Mouse (Mus musculus): ENCODE measurements around the gene Cga. TPM values are rescaled to one million over a fixed set of nuclear protein-coding genes. Genes with fewer than 3 reads are reported as not detected.

The Cga gene
- total and polyA plus RNA-seq, 3 experiments, result not detected

- intact Hi-C loops (cut with DNase I), result loop anchor here (5.0 to 10.0 kb wide), 2 partner anchors 59 to 326 kb away; partner anchors contain the start of gene Akirin2
- WGBS, result 80% methylated on average over 10 of the region's 10 CpGs
These were observed 12.5 kb upstream of the Cga start for GRCm38 (mm10) chr4:34880921-34881650.

GRCm38 (mm10) chr4:34881851-34882250, 11.7 kb upstream of the Cga start:
- H3K4me1 ChIP-seq (ENCODE audit: control insufficient read depth, insufficient read depth, low read length), result peaks cover 3% of the 10 kb centered on the region
- H3K4me3 ChIP-seq, result peak overlapping the region; percentile 58
- 8% methylated on average over 4 of the region's 4 CpGs for WGBS
- peaks cover 6% of the 10 kb centered on the region; the same call in 1 of the 2 replicates for H3K79me2 ChIP-seq (replicated peaks; ENCODE audit: control insufficient read depth, insufficient read depth, low read length)
- peak overlapping the region; percentile 50; the same call in 1 of the 2 replicates for H3K9ac ChIP-seq (ENCODE audit: low read depth, low read length)
- H3K27me3 ChIP-seq (ENCODE audit: control insufficient read depth, insufficient read depth, low read length), result no peaks in the 10 kb centered on the region
- H3K36me3 ChIP-seq (ENCODE audit: control insufficient read depth, insufficient read depth, low read length), result peaks cover 8% of the 10 kb centered on the region
- TF ChIP-seq EP300 (IDR thresholded peaks at IDR 0.05; ENCODE audit: insufficient read depth, low read depth, low read length) (no peak), POLR2A (IDR thresholded peaks at IDR 0.05; ENCODE audit: insufficient read depth, low read depth, low read length) (no peak), CTCF (IDR thresholded peaks at IDR 0.05) (no peak)
- no peak for DNase-seq
- H3K27ac ChIP-seq, result peak overlapping the region; percentile 83; the same call in 1 of the 2 replicates
- intact Hi-C loops (cut with DNase I), result loop anchor here (5.0 to 10.0 kb wide), 2 partner anchors 60 to 327 kb away; partner anchors contain the start of gene Akirin2

More at GRCm38 (mm10) chr4:34880921-34881650, 12.5 kb upstream of the Cga start:
- H3K27ac ChIP-seq, result no peak overlapping the region
- H3K36me3 ChIP-seq (ENCODE audit: control insufficient read depth, insufficient read depth, low read length), result peaks cover 8% of the 10 kb centered on the region
- H3K4me3 ChIP-seq, result no peak overlapping the region; the same call in 1 of the 2 replicates
- no peak overlapping the region for H3K9ac ChIP-seq (ENCODE audit: low read depth, low read length)
- DNase-seq, result no peak
- TF ChIP-seq EP300 (IDR thresholded peaks at IDR 0.05; ENCODE audit: insufficient read depth, low read depth, low read length) (no peak), POLR2A (IDR thresholded peaks at IDR 0.05; ENCODE audit: insufficient read depth, low read depth, low read length) (no peak), CTCF (IDR thresholded peaks at IDR 0.05) (no peak)
- H3K27me3 ChIP-seq (ENCODE audit: control insufficient read depth, insufficient read depth, low read length), result no peaks in the 10 kb centered on the region
- H3K79me2 ChIP-seq (replicated peaks; ENCODE audit: control insufficient read depth, insufficient read depth, low read length), result peaks cover 8% of the 10 kb centered on the region; the same call in 1 of the 2 replicates
- peaks cover 2% of the 10 kb centered on the region for H3K4me1 ChIP-seq (ENCODE audit: control insufficient read depth, insufficient read depth, low read length)

- TF ChIP-seq CTCF (IDR thresholded peaks at IDR 0.05) (no peak), POLR2A (IDR thresholded peaks at IDR 0.05; ENCODE audit: insufficient read depth, low read depth, low read length) (no peak), EP300 (IDR thresholded peaks at IDR 0.05; ENCODE audit: insufficient read depth, low read depth, low read length) (no peak)
- intact Hi-C loops (cut with DNase I), result loop anchor here (5.0 to 10.0 kb wide), 2 partner anchors 60 to 328 kb away; partner anchors contain the start of gene Akirin2
- H3K36me3 ChIP-seq (ENCODE audit: control insufficient read depth, insufficient read depth, low read length), result peaks cover 8% of the 10 kb centered on the region
- H3K9ac ChIP-seq (ENCODE audit: low read depth, low read length), result peak overlapping the region; percentile 91
- DNase-seq, result no peak
- peak overlapping the region; percentile 58 for H3K4me3 ChIP-seq
- under 1% methylated on average over 49 of the region's 58 CpGs for WGBS
- H3K79me2 ChIP-seq (replicated peaks; ENCODE audit: control insufficient read depth, insufficient read depth, low read length), result peaks cover 6% of the 10 kb centered on the region; the same call in 1 of the 2 replicates
- peaks cover 3% of the 10 kb centered on the region for H3K4me1 ChIP-seq (ENCODE audit: control insufficient read depth, insufficient read depth, low read length)
- H3K27me3 ChIP-seq (ENCODE audit: control insufficient read depth, insufficient read depth, low read length), result no peaks in the 10 kb centered on the region
- peak overlapping the region; percentile 83 for H3K27ac ChIP-seq
These were observed 11.2 kb upstream of the Cga start for GRCm38 (mm10) chr4:34882291-34882769.

GRCm38 (mm10) chr4:34882818-34883217, 10.8 kb upstream of the Cga start, which contains the start of gene Zfp292:
Gene Zfp292 (minus strand): TSS chr4:34882960.
- peaks cover 6% of the 10 kb centered on the region; the same call in 1 of the 2 replicates for H3K79me2 ChIP-seq (replicated peaks; ENCODE audit: control insufficient read depth, insufficient read depth, low read length)
- H3K4me3 ChIP-seq, result peak within 1 kb of the TSS; percentile 58
- DNase-seq, result peak; percentile 93 to 96

GRCm38 (mm10) chr4:34883366-34884029, 10.1 kb upstream of the Cga start:
- no peak for TF ChIP-seq CTCF (IDR thresholded peaks at IDR 0.05)
- no peak for TF ChIP-seq EP300 (IDR thresholded peaks at IDR 0.05; ENCODE audit: insufficient read depth, low read depth, low read length)
- no peak for TF ChIP-seq POLR2A (IDR thresholded peaks at IDR 0.05; ENCODE audit: insufficient read depth, low read depth, low read length)
- H3K27me3 ChIP-seq (ENCODE audit: control insufficient read depth, insufficient read depth, low read length), result no peaks in the 10 kb centered on the region
- peaks cover 3% of the 10 kb centered on the region for H3K4me1 ChIP-seq (ENCODE audit: control insufficient read depth, insufficient read depth, low read length)
- H3K36me3 ChIP-seq (ENCODE audit: control insufficient read depth, insufficient read depth, low read length), result peaks cover 8% of the 10 kb centered on the region
- 0 out of 2 replicates have a peak overlapping the region, but pooled peaks have one; percentile 18 for H3K9ac ChIP-seq (ENCODE audit: low read depth, low read length)
- peaks cover 6% of the 10 kb centered on the region; the same call in 1 of the 2 replicates for H3K79me2 ChIP-seq (replicated peaks; ENCODE audit: control insufficient read depth, insufficient read depth, low read length)
- DNase-seq, result no peak
- 21% methylated on average over 16 of the region's 16 CpGs for WGBS
- H3K27ac ChIP-seq, result peak overlapping the region; percentile 83
- peak overlapping the region; percentile 58 for H3K4me3 ChIP-seq
- intact Hi-C loops (cut with DNase I), result loop anchor here (5.0 to 10.0 kb wide), 2 partner anchors 61 to 329 kb away; partner anchors contain the start of gene Akirin2

More at GRCm38 (mm10) chr4:34882818-34883217, 10.8 kb upstream of the Cga start, which contains the start of gene Zfp292:
- H3K9ac ChIP-seq (ENCODE audit: low read depth, low read length), result peak within 1 kb of the TSS; percentile 91
- under 1% methylated on average over 44 of the region's 44 CpGs for WGBS
- peak within 1 kb of the TSS; percentile 83 for H3K27ac ChIP-seq
- peaks cover 8% of the 10 kb centered on the region for H3K36me3 ChIP-seq (ENCODE audit: control insufficient read depth, insufficient read depth, low read length)
- peak; percentile 82 for TF ChIP-seq POLR2A (IDR thresholded peaks at IDR 0.05; ENCODE audit: insufficient read depth, low read depth, low read length)
- TF ChIP-seq EP300 (IDR thresholded peaks at IDR 0.05; ENCODE audit: insufficient read depth, low read depth, low read length), result 0 out of 2 replicates have a peak, but pooled peaks have one; percentile 55
- TF ChIP-seq CTCF (IDR thresholded peaks at IDR 0.05), result no peak
- H3K4me1 ChIP-seq (ENCODE audit: control insufficient read depth, insufficient read depth, low read length), result peaks cover 3% of the 10 kb centered on the region
- intact Hi-C loops (cut with DNase I), result loop anchor here (5.0 to 10.0 kb wide), 2 partner anchors 61 to 328 kb away; partner anchors contain the start of gene Akirin2
- H3K27me3 ChIP-seq (ENCODE audit: control insufficient read depth, insufficient read depth, low read length), result no peaks in the 10 kb centered on the region
